Mouse (Mus musculus) cerebellum, adult 9-10 months (tissue): ENCODE measurements around the gene Ano8.
A peak's percentile ranks its signal among the peaks of the same experiment; 100 is the strongest.

ENCODE experiments used
- DNase-seq: peaks from one replicate; pipeline ENCODE4 v3.0.0; 2022

The Ano8 gene

GRCm38 (mm10) chr8:71498816-71499690 is 13.3 kb upstream of the Ano8 start:
- DNase-seq = no peak

GRCm38 (mm10) chr8:71497881-71498501 is 12.2 kb upstream of the Ano8 start:
- no peak for DNase-seq

- peak; percentile 77 for DNase-seq
Observed at GRCm38 (mm10) chr8:71497077-71497645, 11.4 kb upstream of the Ano8 start.

GRCm38 (mm10) chr8:71496481-71496880 is 10.7 kb upstream of the Ano8 start:
- DNase-seq = peak; percentile 78

GRCm38 (mm10) chr8:71495811-71496210 is 10.0 kb upstream of the Ano8 start:
- DNase-seq = no peak

- DNase-seq = peak; percentile 91
Observed at GRCm38 (mm10) chr8:71495039-71495438, 9.3 kb upstream of the Ano8 start.

GRCm38 (mm10) chr8:71488454-71488853 is 2.7 kb upstream of the Ano8 start:
- peak; percentile 96 for DNase-seq

- peak; percentile 72 for DNase-seq
Observed at GRCm38 (mm10) chr8:71487691-71488445, 2.1 kb upstream of the Ano8 start, which contains the start of gene Gtpbp3. TSS of gene Gtpbp3 (plus strand) at chr8:71488103.

GRCm38 (mm10) chr8:71486136-71486529 is 370 bp upstream of the Ano8 start:
- peak; percentile 57 for DNase-seq

GRCm38 (mm10) chr8:71484736-71485135 is 1.0 kb downstream of the Ano8 start:
- no peak for DNase-seq

GRCm38 (mm10) chr8:71483932-71484331 is 1.8 kb downstream of the Ano8 start:
- DNase-seq = no peak

GRCm38 (mm10) chr8:71478943-71479342 is 6.8 kb downstream of the Ano8 start:
- no peak for DNase-seq

GRCm38 (mm10) chr8:71477196-71477845 is 8.4 kb downstream of the Ano8 start:
- DNase-seq = peak; percentile 67

- peak; percentile 85 for DNase-seq
Observed at GRCm38 (mm10) chr8:71476099-71476940, 9.4 kb downstream of the Ano8 start.

- DNase-seq = peak; percentile 67
Observed at GRCm38 (mm10) chr8:71475702-71476075, 10.1 kb downstream of the Ano8 start.

GRCm38 (mm10) chr8:71474785-71475701 is 10.7 kb downstream of the Ano8 start:
- peak; percentile 82 for DNase-seq

- DNase-seq = no peak
Observed at GRCm38 (mm10) chr8:71474344-71474743, 11.4 kb downstream of the Ano8 start.

GRCm38 (mm10) chr8:71472601-71473386 is 13.0 kb downstream of the Ano8 start:
- no peak for DNase-seq

- DNase-seq = no peak
Observed at GRCm38 (mm10) chr8:71471861-71472260, 13.9 kb downstream of the Ano8 start.

GRCm38 (mm10) chr8:71470913-71471255 is 14.9 kb downstream of the Ano8 start:
- DNase-seq = peak; percentile 55
